Mouse (Mus musculus) cortical plate, adult 2 months (tissue): ENCODE data around the gene Sbf2. TPM values are rescaled to one million over a fixed set of nuclear protein-coding genes. Genes with fewer than 3 reads are reported as not detected.

Experiments
- H3K27ac ChIP-seq: fragments of 200-500 bp; 2 replicates; pipeline ENCODE4 v1.5.1; 2012; ENCODE audit warnings: low read length, control low read depth, inconsistent platforms; ENCODE audit not compliant: insufficient read depth
- H3K4me1 ChIP-seq: fragments of 200-500 bp; 2 replicates; pipeline ENCODE4 v1.6.1; 2011; ENCODE audit warnings: low read length; ENCODE audit not compliant: control insufficient read depth, insufficient read depth
- H3K4me3 ChIP-seq: fragments of 200-500 bp; 2 replicates; pipeline ENCODE4 v1.5.1; 2011; ENCODE audit warnings: mild to moderate bottlenecking, low read length, control low read depth; ENCODE audit not compliant: insufficient read depth
- CTCF ChIP-seq: fragments of 200-500 bp; IDR thresholded peaks from 2 replicates; pipeline ENCODE4 v1.5.1; 2011; ENCODE audit warnings: mild to moderate bottlenecking, control low read depth, low read length; ENCODE audit not compliant: insufficient read depth; ENCODE audit errors: extremely low read depth
- POLR2A ChIP-seq: fragments of 200-500 bp; IDR thresholded peaks from 2 replicates; pipeline ENCODE4 v1.6.1; 2011; ENCODE audit warnings: mild to moderate bottlenecking, low read length, control low read depth; ENCODE audit not compliant: insufficient read depth; ENCODE audit errors: extremely low read depth
- polyA plus RNA-seq: library from polyadenylated mRNA; depleted of rRNA; stranded (reverse); fragments of >200 nt; gene quantifications from 2 replicates; pipeline ENCODE4 v1.2.3, GENCODE M21; 2012

Gene Sbf2
- polyA plus RNA-seq, 1 experiment: 32.8 TPM

GRCm38 (mm10) chr7:110321106-110321505, 293.6 kb downstream of the Sbf2 start:
- H3K4me1 ChIP-seq: no peaks in the 10 kb centered on the region
- TF ChIP-seq CTCF: no peak
- no peak for TF ChIP-seq POLR2A
- no peak overlapping the region for H3K4me3 ChIP-seq
- H3K27ac ChIP-seq: no peak overlapping the region

- TF ChIP-seq CTCF (no peak), POLR2A (no peak)
- no peak overlapping the region for H3K27ac ChIP-seq
- H3K4me1 ChIP-seq: no peaks in the 10 kb centered on the region
- H3K4me3 ChIP-seq: no peak overlapping the region
Observed at GRCm38 (mm10) chr7:110318971-110319519, 295.7 kb downstream of the Sbf2 start.

GRCm38 (mm10) chr7:110317412-110317811, 297.3 kb downstream of the Sbf2 start:
- H3K4me1 ChIP-seq: no peaks in the 10 kb centered on the region
- TF ChIP-seq POLR2A (no peak), CTCF (no peak)
- no peak overlapping the region for H3K4me3 ChIP-seq
- H3K27ac ChIP-seq: no peak overlapping the region

GRCm38 (mm10) chr7:110315352-110315751, 299.4 kb downstream of the Sbf2 start:
- H3K27ac ChIP-seq: no peak overlapping the region
- H3K4me1 ChIP-seq: no peaks in the 10 kb centered on the region
- no peak overlapping the region for H3K4me3 ChIP-seq
- TF ChIP-seq CTCF (no peak), POLR2A (no peak)

- H3K4me1 ChIP-seq: no peaks in the 10 kb centered on the region
- H3K27ac ChIP-seq: no peak overlapping the region
- TF ChIP-seq CTCF: no peak
- TF ChIP-seq POLR2A: no peak
- no peak overlapping the region for H3K4me3 ChIP-seq
Observed at GRCm38 (mm10) chr7:110314401-110314890, 300.3 kb downstream of the Sbf2 start.

GRCm38 (mm10) chr7:110313392-110314055, 301.2 kb downstream of the Sbf2 start:
- TF ChIP-seq POLR2A (no peak), CTCF (no peak)
- no peak overlapping the region for H3K27ac ChIP-seq
- H3K4me3 ChIP-seq: no peak overlapping the region
- H3K4me1 ChIP-seq: no peaks in the 10 kb centered on the region

- no peak for TF ChIP-seq POLR2A
- no peak for TF ChIP-seq CTCF
- H3K27ac ChIP-seq: no peak overlapping the region
- H3K4me1 ChIP-seq: no peaks in the 10 kb centered on the region
- H3K4me3 ChIP-seq: no peak overlapping the region
Observed at GRCm38 (mm10) chr7:110309246-110309645, 305.5 kb downstream of the Sbf2 start.

- TF ChIP-seq POLR2A: no peak
- no peak for TF ChIP-seq CTCF
- no peaks in the 10 kb centered on the region for H3K4me1 ChIP-seq
- no peak overlapping the region for H3K27ac ChIP-seq
- H3K4me3 ChIP-seq: no peak overlapping the region
Observed at GRCm38 (mm10) chr7:110307741-110308140, 307.0 kb downstream of the Sbf2 start.

- H3K27ac ChIP-seq: no peak overlapping the region
- no peak overlapping the region for H3K4me3 ChIP-seq
- H3K4me1 ChIP-seq: no peaks in the 10 kb centered on the region
- TF ChIP-seq CTCF (no peak), POLR2A (no peak)
Observed at GRCm38 (mm10) chr7:110306281-110306680, 308.4 kb downstream of the Sbf2 start.

- Histone ChIP-seq H3K27ac (no peak overlapping the region), H3K4me3 (no peak overlapping the region), H3K4me1 (no peaks in the 10 kb centered on the region)
- TF ChIP-seq CTCF (no peak), POLR2A (no peak)
Observed at GRCm38 (mm10) chr7:110305486-110305885, 309.2 kb downstream of the Sbf2 start.
